12 mouse cellular contexts compared by ENCODE assay signal in the genomic region with DNA sequence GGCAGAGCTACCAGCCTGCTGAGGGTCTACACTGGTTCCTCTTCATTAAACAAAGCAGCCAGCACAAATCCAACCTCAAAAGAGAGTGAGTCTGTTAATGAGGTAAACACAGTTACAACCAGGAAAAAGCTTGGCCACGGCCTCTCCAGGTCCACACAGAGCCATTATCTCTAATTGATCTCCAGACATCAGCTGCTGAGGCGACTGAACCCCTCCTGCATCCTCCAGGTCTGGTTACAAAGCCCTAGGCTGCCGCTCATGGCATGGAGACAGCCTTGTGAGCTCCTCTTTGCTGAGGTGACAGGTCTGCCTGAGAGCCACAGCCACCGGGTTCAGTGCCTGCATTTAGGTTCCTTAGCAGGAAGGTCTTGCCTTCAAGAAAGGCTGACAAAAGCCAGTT. TPM values are rescaled to one million over a fixed set of nuclear protein-coding genes. Genes with fewer than 3 reads are reported as not detected.
DNase-seq lines count a peak whose midpoint lies in the region; ATAC-seq and TF ChIP-seq lines count a peak whose summit lies in the region.
"Had no signal": no experiment of that assay in that cellular context is flagged by ENCODE, and none has a peak within 500 bp of the region (broad histone marks: within the 10 kb centered on the region; RNA-seq: fewer than 3 reads in every experiment).

No protein-coding gene starts in this region.

- TF ChIP-seq EP300 in heart, postnatal 0 days (IDR thresholded peaks at IDR 0.05; ENCODE audit: low read depth) = no peak

- no peak for TF ChIP-seq CTCF in heart, postnatal 0 days (IDR thresholded peaks at IDR 0.05; ENCODE audit: low read depth)

- DNase-seq in heart, adult 8-10 months (ENCODE audit: low spot score) = no peak
- peak; percentile 65 for DNase-seq in embryonic facial prominence, embryonic 10.5 days (ENCODE audit: low spot score)
- no peak for DNase-seq in heart, postnatal 0 days (ENCODE audit: low spot score)
- no peak for DNase-seq in cerebellum, postnatal 25 days
- no peak for DNase-seq in urinary bladder, adult 2 months (ENCODE audit: low spot score)
- no peak for DNase-seq in thymus, postnatal 10 days (ENCODE audit: low spot score in 2 of 2)
- DNase-seq: lung, adult 2 months had no signal

- no peaks in the 10 kb centered on the region for H3K27me3 ChIP-seq in heart, embryonic 12.5 days (replicated peaks)
- no peaks in the 10 kb centered on the region for H3K27me3 ChIP-seq in embryonic facial prominence, embryonic 10.5 days (replicated peaks; ENCODE audit: low read depth, poor library complexity, severe bottlenecking)
- no peaks in the 10 kb centered on the region for H3K27me3 ChIP-seq in heart, postnatal 0 days (ENCODE audit: control insufficient read depth, insufficient read depth, low read length)
- H3K27me3 ChIP-seq in midbrain, embryonic 12.5 days = no peaks in the 10 kb centered on the region

- 36% methylated on average over 4 of the region's 4 CpGs for WGBS in heart, embryonic 12.5 days
- 11% methylated on average over 4 of the region's 4 CpGs for WGBS in embryonic facial prominence, embryonic 10.5 days
- WGBS in heart, postnatal 0 days = 49% methylated on average over 4 of the region's 4 CpGs
- WGBS in midbrain, embryonic 12.5 days = 31% methylated on average over 4 of the region's 4 CpGs

- H3K4me3 ChIP-seq in heart, embryonic 12.5 days = no peak overlapping the region
- no peak overlapping the region for H3K4me3 ChIP-seq in embryonic facial prominence, embryonic 10.5 days
- no peak overlapping the region for H3K4me3 ChIP-seq in heart, postnatal 0 days (ENCODE audit: low read depth, low read length)
- no peak overlapping the region for H3K4me3 ChIP-seq in midbrain, embryonic 12.5 days
- H3K4me3 ChIP-seq: layer of hippocampus, adult 2 months had no signal

- H3K4me1 ChIP-seq in heart, embryonic 12.5 days (replicated peaks) = peaks cover 77% of the 10 kb centered on the region
- peaks cover 61% of the 10 kb centered on the region for H3K4me1 ChIP-seq in embryonic facial prominence, embryonic 10.5 days
- H3K4me1 ChIP-seq in heart, postnatal 0 days (ENCODE audit: control insufficient read depth, insufficient read depth) = peaks cover 10% of the 10 kb centered on the region
- peaks cover 25% of the 10 kb centered on the region for H3K4me1 ChIP-seq in midbrain, embryonic 12.5 days

- no peaks in the 10 kb centered on the region for H3K9me3 ChIP-seq in heart, embryonic 12.5 days (replicated peaks)
- H3K9me3 ChIP-seq in embryonic facial prominence, embryonic 10.5 days = no peaks in the 10 kb centered on the region
- no peaks in the 10 kb centered on the region for H3K9me3 ChIP-seq in heart, postnatal 0 days (replicated peaks; ENCODE audit: control insufficient read depth, low read length)
- H3K9me3 ChIP-seq in midbrain, embryonic 12.5 days = no peaks in the 10 kb centered on the region

- H3K27ac ChIP-seq in heart, embryonic 12.5 days (ENCODE audit: poor library complexity, severe bottlenecking) = peak overlapping the region; percentile 65; the same call in 1 of the 2 replicates
- H3K27ac ChIP-seq in embryonic facial prominence, embryonic 10.5 days (replicated peaks) = peak overlapping the region; percentile 81
- peak overlapping the region; percentile 89 for H3K27ac ChIP-seq in heart, postnatal 0 days (ENCODE audit: low read depth)
- peak overlapping the region; percentile 71 for H3K27ac ChIP-seq in midbrain, embryonic 12.5 days (replicated peaks)

- H3K36me3 ChIP-seq in heart, embryonic 12.5 days = peaks cover 5% of the 10 kb centered on the region; the same call in 1 of the 2 replicates
- no peaks in the 10 kb centered on the region for H3K36me3 ChIP-seq in embryonic facial prominence, embryonic 10.5 days (replicated peaks)
- H3K36me3 ChIP-seq in heart, postnatal 0 days (replicated peaks; ENCODE audit: control insufficient read depth, insufficient read depth, low read length) = no peaks in the 10 kb centered on the region
- H3K36me3 ChIP-seq in midbrain, embryonic 12.5 days = no peaks in the 10 kb centered on the region

- H3K9ac ChIP-seq in heart, embryonic 12.5 days = no peak overlapping the region
- no peak overlapping the region for H3K9ac ChIP-seq in heart, postnatal 0 days (replicated peaks; ENCODE audit: low read depth, low read length)
- H3K9ac ChIP-seq in midbrain, embryonic 12.5 days (replicated peaks) = no peak overlapping the region

- H3K4me2 ChIP-seq in heart, embryonic 12.5 days = no peak overlapping the region
- no peak overlapping the region for H3K4me2 ChIP-seq in heart, postnatal 0 days (ENCODE audit: low read depth, low read length)
- no peak overlapping the region for H3K4me2 ChIP-seq in midbrain, embryonic 12.5 days (replicated peaks)

- no peak for ATAC-seq in heart, embryonic 12.5 days (ENCODE audit: insufficient number of reproducible peaks, low FRiP score)
- ATAC-seq in heart, postnatal 0 days (ENCODE audit: insufficient read depth, low read depth) = no peak
- no peak for ATAC-seq in midbrain, embryonic 12.5 days (ENCODE audit: low FRiP score, low read depth)

RNA-seq across cellular contexts. Expression of a gene that starts 35.1 kb away (rescaled TPM):
- polyA plus RNA-seq in heart, embryonic 12.5 days (2016; fragmentation: Nextera tagmentation; extraction: Ambion mirVana) = not detected in 2 replicates
- total RNA-seq in heart, adult 8-10 months (2022) = not detected
- not detected in 2 replicates for polyA plus RNA-seq in embryonic facial prominence, embryonic 10.5 days (2016; fragmentation: Nextera tagmentation; extraction: Ambion mirVana)
- not detected in 2 replicates for total RNA-seq in heart, postnatal 0 days (2014; rRNA removed; ENCODE audit: low replicate concordance)
- polyA plus RNA-seq in heart, postnatal 0 days (2015; fragmentation: Nextera tagmentation; extraction: Ambion mirVana) = 0.45 TPM in 1 of 2 replicates, not detected in the other
- polyA plus RNA-seq in midbrain, embryonic 12.5 days (2016; fragmentation: Nextera tagmentation; extraction: Ambion mirVana) = not detected in 2 replicates
- not detected in 2 replicates for polyA plus RNA-seq in urinary bladder, adult 2 months (2012; rRNA removed)
- total RNA-seq: layer of hippocampus, adult 2 months; neutrophil, adult 5-6 weeks had no signal
- polyA plus RNA-seq: frontal cortex, adult 2 months; lung, adult 2 months had no signal
